Mouse (Mus musculus) left cerebral cortex, postnatal 36 days (tissue): ENCODE measurements around the gene Miga1. TPM values are rescaled to one million over a fixed set of nuclear protein-coding genes. Genes with fewer than 3 reads are reported as not detected.

Experiments used
- DNase-seq, 2 experiments: peaks; one replicate each; pipeline ENCODE4 v3.0.0; 2021 to 2022; ENCODE audit warnings: low spot score in 2 of 2, mixed read lengths in 1 of 2
- intact Hi-C: fragments of 180-260 bp; cut with DNase I; formaldehyde crosslinking; loops from one replicate; pipeline ENCODE4 v1.15.1; 2025
- total RNA-seq, 2 experiments: library from RNA; stranded (reverse); gene quantifications; 2 replicates each; pipeline ENCODE4 v1.2.3; 2021

The Miga1 gene
- total RNA-seq, 2 experiments from 2014 or later = 74.2 to 79.3 TPM

DNA sequence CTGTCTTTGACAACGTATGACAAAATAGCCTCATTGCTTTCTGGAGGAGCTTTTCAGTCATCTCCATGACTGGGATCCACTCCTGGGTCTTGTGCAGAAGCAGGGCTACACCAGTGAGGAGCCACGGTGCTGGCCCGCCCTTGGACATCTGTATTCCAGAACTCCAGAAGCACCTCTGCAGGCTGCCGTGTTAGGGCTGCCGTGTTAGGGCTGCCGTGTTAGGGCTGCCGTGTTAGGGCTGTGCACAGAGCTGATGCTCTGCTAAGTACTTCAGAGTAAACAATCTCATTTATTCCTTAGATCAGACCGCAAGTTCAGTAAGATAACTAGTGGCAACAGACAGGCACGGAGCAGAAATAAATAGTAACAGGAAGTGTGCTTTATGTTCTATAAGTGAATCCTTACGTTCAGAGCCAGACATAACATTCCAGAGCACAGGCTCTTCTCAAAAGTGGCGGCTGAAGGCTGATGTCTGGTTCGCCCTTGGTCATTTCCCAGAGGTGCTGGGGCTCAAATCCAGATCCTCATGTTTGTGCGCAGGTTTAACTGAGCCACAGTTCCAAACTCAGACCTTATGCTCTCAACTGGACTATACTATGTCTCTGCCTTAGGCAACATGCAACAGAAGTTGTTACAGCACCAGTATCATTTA lies 46.6 kb downstream of the Miga1 start:
- intact Hi-C loops = no loop called here
- no peak for DNase-seq

DNA sequence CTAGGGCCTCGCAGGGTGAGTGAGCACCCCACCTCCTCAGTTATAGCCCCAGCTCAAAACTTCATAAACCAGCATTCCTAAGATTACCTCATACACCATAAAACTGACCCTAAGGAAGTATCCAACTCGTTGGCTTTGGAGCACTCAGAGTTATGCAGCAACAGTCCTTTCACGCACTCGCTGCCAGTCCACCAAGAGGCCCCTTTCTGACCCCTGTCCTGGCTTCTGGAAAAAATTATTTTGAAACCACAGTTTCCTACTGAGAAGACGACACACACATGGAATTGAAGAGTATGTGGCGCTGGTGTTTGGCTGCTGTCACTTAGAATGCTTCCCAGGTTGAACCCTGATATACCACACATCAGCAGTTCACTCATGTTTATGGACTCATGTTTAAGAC lies 48.3 kb downstream of the Miga1 start:
- intact Hi-C loops = no loop called here
- no peak for DNase-seq

DNA sequence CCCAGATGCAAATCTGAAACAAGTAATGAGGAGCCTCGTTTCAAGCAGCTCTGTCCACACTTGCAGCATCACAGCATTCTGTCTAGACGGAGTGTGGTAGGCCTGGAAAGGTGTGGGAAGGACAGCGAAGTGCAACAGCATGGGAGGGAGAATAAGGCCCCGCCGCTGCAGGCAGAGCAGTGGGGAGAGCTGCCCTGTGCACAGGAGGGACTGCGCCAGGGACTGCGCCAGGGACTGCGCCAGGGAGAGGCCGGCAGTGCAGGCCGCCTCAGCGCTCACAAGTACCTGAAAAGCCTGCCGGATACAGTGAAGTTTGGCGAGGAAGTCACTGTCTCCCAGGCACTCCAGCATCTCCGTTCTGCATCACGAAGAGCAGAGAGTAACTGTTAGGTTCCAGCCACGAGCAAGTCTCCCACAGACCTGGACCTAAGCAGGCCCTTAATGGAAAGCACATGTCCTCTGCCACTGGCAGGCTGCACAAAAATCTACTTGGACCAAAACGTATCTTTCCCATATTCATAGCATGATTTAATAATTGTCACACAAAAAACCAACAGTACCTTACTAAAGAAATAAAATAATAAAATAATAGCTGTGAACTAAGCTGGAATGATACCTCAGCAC lies 49.9 kb downstream of the Miga1 start:
- intact Hi-C loops = no loop called here
- no peak for DNase-seq

DNA sequence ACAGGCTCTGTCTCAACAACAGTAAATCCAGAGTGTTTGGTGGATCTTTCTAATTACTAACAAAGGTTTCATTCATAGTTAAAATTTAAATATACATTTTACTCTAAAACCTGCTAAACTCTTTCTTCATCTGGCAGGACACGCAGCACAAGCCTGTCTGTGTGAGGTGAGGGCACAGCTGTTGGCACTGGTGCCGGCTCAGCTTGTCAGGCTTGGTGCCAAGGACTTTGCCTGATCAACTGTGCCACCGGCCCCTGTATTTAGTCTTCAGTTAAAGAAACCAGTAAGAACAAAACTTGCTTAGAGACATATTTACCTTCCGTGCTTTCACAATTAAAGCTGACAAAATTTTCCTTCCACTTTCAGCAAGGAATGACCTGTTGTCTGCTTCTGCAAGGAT lies 51.5 kb downstream of the Miga1 start:
- DNase-seq = no peak

DNA sequence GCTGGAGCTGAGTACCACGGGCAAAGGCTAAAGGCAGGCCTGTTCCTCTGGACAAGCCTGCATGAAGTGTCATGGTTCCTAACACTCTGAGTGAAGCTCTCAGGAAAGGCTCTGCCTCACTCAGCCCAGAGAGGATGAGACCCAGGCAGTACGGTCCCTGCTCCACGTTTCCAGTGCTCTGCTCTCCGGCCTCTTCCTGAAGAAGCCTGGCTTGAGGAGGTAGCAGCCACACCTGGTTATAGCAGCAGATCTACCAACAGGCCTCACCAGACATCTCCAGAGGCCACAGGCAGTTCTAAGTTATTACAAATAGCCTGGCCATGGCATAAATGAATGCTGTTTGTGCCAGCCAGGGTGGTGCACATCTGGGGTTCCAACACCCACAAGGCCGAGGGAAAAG lies 51.9 kb downstream of the Miga1 start:
- intact Hi-C loops = no loop called here
- DNase-seq = no peak

More for the DNA sequence above, 51.5 kb downstream of the Miga1 start:
- intact Hi-C loops = no loop called here

DNA sequence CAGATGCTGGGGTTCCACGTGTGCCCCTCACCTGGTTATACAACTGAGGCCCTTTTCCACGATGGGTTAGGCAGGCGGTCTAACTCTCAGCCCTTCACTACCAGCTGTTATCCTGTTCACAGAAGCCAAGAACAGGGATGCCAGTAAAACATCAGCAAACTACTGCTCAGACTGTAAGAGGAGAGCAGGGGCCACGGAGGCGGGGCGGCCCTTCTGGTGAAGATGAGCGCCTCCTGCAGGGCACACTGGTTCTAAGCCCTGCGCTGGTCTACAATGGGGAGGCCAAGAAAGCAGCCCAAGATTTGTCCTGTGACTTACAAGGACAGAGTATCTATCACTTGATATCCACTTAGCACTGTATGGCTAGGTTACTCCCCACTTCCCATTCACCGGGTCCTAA lies 52.4 kb downstream of the Miga1 start:
- no peak for DNase-seq
- intact Hi-C loops = no loop called here

DNA sequence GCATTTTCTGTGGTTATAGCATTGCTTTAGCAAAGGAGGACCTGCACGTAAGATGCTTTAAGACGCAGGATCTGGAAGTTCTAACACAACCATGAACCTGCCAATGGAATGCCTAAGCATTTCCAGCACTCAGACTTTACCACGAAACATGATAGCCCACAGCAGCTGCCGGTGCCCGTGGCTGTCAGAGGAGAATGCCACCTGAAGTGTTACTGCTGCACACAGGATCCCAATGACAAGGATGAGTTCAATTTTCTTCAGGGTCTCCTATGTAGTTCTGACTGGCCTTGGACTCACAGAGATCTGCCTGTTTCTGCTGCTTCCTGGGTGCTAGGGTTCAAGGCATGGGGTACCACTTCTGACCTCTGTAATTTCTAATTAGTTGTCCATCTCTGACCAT lies 55.4 kb downstream of the Miga1 start:
- DNase-seq = no peak
- intact Hi-C loops = no loop called here

DNA sequence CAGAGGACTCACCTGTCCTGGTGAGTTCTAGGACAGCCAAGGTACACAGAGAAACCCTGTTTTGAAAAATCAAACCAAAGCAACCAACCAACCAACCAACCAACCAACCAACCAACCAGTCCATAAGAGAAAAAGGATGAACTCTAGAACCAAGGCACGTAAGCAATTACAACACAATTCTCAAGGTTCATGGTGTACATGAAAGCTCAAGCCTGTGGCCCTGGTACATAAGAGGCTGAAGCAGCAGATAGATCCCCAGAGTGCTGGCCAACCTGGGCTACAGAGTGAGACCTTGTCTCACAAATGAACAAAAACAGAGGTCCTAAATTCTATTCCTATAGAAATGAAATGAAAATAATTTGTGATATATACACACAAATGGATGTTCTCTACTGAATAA lies 55.9 kb downstream of the Miga1 start:
- intact Hi-C loops = no loop called here
- no peak for DNase-seq

DNA sequence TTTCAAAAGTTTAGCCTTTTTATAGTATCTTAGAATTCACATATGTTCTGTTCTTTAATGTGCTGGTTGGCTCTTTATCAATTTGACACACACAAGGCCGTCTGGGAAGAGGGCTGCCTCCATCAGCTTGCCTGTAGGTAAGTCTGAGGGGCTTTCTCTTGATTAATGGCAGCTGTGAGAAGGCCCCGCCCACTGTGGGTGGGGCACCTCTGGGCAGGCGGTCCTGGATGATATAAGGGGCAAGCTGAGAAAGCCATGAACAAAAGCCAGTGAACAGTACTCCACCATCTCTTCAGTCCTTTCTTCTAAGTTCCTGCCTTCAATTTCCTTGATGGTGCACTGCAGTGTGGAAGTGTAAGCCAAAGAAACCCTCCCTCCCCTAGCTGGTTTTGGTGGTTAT lies 58.1 kb downstream of the Miga1 start:
- intact Hi-C loops = no loop called here
- DNase-seq = no peak

DNA sequence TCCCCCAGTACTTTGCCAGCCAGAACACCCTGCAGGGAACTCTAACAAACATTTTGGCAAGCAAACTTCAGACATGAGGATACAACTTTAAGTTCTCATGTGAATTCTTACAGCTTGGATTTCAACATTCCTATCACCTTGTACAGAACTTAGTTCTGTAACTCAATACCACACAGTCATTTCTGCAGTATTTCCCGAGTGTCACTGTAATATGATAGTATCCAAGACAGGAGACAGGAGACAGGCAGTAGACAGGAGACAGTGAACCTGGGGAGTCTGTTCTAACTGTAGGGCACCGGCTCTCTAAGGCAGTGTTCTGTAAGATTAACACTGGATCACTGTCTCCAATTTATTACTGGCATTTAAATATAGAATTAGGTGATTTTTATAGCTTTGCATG lies 61.8 kb downstream of the Miga1 start:
- no peak for DNase-seq
- intact Hi-C loops = no loop called here

DNA sequence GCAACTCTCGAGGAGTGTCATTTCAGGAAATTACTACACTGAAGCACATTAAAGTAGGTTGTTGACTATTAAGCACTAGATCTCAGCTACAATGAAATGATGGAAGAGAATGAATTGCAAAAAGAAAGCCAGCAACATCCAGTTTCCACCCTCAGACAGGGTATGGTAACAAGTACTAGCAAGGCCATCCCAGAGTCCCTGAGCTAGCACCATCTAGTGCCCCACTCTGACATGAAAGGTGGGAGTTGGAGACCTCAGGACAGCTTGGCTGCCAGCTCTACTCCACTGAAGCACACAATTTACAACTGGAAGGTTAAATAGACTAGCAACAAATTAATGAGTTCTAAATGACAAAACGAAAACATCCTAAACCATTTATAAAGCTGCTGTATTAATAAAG lies 62.3 kb downstream of the Miga1 start:
- intact Hi-C loops = no loop called here
- no peak for DNase-seq

DNA sequence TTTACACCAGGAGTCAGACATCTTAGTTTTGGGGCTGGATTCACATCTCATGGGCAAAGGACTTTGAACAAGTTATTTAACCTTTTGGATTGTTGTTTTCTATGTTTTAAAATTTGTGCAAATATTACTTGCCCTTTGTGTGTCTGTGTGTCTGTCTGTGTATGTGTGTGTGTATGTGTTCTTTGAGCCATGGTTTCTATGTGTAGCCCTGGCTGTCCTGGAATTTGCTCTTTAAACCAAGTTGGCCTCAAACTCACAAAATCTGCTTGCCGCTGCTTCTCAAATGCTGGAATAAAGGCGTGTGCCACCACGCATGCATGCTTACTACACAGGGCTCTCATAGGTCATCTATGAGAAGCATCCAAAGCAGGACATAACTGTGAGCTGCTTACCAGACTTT lies 63.3 kb downstream of the Miga1 start:
- DNase-seq = no peak
- intact Hi-C loops = no loop called here

DNA sequence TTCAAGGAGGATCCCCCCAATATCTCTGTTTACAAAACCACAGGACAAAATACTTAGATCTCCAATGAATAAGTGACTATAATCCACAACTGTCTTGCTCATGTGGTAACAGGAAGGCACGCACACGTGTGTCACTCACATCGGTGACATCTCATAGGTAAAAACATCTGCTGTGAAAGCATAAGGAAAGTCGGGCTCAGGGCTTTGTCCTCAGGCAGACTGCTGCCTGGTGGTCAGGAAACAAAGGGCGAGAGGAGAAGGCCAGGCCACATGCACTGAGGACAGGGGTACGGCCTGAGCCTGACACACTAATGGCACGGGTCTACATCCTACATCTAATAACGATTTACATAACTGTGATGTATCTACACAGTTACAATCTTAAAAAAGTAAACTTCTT lies 65.2 kb downstream of the Miga1 start:
- intact Hi-C loops = no loop called here
- DNase-seq = no peak

DNA sequence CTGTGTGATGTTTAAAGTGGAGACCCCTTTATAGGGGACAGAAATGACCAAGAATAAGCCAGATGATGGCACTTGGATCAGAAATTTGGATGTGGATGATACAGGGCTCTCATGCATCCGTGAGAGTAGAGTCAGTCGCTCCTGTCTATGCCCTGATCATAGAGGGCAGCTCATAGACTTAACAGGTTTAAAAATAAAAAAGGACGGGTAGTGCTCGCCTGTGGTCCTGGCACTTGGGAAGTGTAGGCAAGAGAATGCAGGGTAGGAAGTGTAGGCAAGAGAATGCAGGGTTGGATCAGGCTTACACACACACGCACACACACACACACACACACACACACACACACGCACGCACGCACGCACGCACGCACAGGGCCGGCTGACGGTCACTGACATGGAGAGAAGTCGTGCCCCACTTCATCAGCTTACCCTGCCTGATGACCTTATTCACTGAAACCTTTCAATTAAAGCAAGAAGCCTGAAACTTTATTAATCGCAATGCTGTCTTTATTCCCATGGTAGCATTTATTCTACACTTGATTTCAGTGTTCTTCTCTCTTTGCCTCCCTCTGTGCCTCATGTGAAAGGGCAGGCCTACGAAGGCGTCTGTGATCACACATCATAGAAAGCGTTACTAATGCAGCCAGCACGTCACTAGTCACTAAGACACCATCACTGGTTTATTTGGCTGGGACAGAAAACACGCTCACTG lies 67.1 kb downstream of the Miga1 start:
- intact Hi-C loops = no loop called here

DNA sequence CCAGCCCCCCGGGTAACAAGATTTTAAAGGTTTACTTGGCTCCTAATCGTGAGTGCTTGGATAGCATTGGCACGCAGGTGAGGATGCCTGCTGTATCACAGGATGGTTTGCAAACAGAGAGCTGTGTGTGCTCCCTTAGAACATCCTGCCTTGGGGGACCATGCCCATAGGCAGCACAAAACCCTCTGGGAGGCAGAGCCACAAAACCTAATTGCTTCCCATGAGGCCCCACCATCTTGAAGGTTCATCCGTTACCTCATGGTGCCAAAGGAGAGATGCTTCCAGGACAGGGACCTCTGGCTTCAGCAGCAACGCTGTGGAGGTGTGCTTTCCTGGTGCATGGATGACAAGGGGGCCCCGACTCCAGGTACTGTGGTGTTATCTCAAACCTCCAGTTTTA lies 68.3 kb downstream of the Miga1 start:
- intact Hi-C loops = no loop called here
- no peak for DNase-seq

More for the DNA sequence above, 67.1 kb downstream of the Miga1 start:
- no peak for DNase-seq

DNA sequence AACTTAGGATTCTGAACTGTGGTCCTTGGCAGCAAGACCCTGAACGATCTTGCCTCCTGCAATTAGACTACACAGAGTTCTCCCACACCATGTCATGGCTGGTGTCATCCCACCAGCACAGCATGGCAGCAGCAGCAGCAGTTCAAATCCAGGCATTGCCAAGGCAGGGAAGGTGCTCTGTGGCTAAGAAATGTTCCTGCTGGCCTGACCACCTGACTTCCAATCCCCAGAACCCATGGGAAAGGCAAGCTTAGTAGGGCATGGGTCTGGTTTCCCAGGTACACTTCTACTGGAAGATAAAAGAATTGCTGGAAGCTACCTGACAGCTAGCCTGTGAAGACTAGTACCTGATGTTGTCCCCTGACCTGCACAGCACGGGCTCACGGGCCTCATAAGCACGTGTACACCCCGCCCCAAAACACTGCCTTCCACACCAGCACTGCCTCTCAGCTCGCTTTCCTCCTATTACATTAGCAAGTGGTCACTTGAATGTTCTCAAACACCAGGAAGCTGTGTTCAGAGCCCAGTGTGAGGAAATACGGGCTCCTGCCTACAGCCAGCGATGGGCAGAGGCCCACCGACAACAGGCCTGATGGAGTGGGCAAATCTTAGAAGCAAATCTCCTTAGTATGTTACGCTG lies 69.0 kb downstream of the Miga1 start:
- intact Hi-C loops = no loop called here
- DNase-seq = no peak

DNA sequence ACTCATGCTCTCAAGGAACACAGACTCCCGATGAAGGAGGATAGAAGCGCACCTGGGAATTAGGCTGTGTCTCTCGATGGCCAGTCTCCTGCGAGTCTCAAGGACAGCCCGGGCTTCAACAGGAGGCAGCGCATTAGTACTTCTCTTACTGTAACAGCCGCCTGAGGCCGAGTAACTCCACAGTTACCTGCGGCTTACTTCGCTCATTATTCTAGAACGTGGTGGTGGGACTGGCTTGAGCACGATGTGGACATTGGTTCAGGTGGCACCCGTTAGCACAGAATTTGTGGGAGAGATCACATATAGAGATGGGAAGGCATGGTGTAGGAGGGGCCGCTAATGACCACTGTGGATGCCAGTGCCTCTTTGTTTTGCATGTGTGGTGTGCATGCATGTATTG lies 72.1 kb downstream of the Miga1 start:
- intact Hi-C loops = loop anchor here (10.0 kb wide), 1 partner anchor 47 kb away; no protein-coding TSS in a partner anchor
- no peak for DNase-seq

DNA sequence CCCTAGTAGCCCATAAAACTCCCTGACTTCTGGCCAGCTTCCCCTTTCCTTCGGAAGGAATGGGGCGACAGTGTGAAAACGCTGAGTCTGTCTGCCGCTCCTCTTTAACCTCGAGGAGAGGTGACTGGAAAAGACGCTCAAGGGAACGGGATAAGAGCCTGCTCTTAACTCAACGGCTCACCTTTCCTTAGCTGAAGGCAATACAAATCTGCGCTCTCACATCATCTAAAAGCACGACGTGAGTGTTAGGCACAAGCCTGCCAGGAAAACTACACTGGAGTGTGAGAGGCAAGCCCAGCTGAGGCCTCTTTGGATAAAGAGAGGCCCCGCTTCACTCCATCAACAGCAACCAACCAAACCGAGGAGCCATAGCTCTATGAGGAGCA lies 74.2 kb downstream of the Miga1 start, which contains the start of gene Nexn:
Nexn (minus strand) TSS at position 315 of the 386 bp plus-strand sequence.
- DNase-seq = no peak
- intact Hi-C loops = loop anchor here (10.0 kb wide), 1 partner anchor 49 kb away; no protein-coding TSS in a partner anchor

DNA sequence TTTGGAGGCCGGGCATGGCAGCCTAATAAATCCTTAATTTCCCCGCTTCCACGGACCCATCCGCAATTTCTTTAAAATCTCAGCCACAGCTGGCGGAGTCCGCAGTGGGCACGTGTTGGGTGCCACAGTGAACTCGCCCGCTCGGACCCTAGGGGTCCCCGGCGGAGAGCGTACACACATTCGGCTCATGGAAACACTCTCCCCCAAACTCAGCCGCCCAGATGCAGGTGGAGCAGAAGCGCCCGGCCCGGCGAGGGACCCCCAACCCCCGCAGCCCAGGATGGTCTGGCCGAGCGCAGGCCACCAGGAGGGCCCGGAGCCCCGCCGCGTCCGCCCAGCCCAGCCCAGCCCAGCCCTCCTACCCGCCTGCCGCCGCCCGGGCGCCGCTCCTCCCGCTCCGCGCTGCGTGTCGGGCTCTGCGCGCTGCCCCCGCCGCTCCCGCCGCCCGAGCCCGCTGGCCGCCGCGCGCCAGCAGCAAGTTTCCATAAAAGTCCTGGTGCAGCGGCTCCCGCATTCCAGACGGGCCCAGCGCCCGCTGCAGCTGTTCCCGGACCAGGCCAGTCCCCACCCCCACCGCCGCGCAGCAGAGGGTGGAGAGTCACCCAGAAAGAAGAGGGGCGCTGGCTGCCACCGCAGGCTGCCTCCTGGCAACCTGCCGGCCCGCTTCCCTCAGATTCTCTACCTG lies 74.7 kb downstream of the Miga1 start:
- intact Hi-C loops = loop anchor here (10.0 kb wide), 1 partner anchor 49 kb away; no protein-coding TSS in a partner anchor
- peak; percentile 47 to 55 for DNase-seq

DNA sequence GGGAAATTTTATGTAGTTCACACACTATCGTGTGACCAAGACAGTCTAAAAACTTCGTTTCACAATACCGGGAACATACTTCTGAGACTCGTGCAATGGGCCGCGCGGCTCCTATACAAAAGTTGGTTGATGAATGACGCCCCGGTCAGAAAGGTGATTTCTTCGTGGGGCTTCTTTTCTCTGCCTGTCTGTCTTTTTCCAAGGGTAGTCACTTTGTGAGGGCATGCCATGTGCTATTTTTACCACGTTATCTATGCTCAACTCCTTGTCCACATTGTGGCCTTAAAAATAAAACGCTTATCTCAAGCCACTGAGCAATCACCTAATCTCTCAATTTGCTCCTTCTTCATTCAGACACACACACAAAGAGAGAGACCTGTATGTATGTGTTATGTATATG lies 75.4 kb downstream of the Miga1 start:
- no peak for DNase-seq
- intact Hi-C loops = loop anchor here (10.0 kb wide), 1 partner anchor 50 kb away; no protein-coding TSS in a partner anchor
